Mouse (Mus musculus): ENCODE measurements around the gene Dnmt3a.

GRCm38 (mm10) chr12:3915852-3916251, 110.0 kb downstream of the Dnmt3a start:
- TF ChIP-seq CTCF (IDR thresholded peaks at IDR 0.05): no peak
- no peak for TF ChIP-seq EP300 (IDR thresholded peaks at IDR 0.05; ENCODE audit: insufficient read depth, low read depth, low read length)
